Mouse (Mus musculus): ENCODE measurements around the gene Dnpep. TPM values are rescaled to one million over a fixed set of nuclear protein-coding genes. Genes with fewer than 3 reads are reported as not detected.

Gene Dnpep
- total and polyA plus RNA-seq, 3 experiments = 35.0 to 73.8 (median 50.4) TPM

GRCm38 (mm10) chr1:75357261-75357660, 39.5 kb upstream of the Dnpep start:
- no peak overlapping the region for H3K4me3 ChIP-seq (replicated peaks in 1 of 3; ENCODE audit: low read depth in 2 of 3, low read length in 2 of 3, poor library complexity in 1 of 3)
- no peaks in the 10 kb centered on the region for H3K36me3 ChIP-seq (replicated peaks in 1 of 2; ENCODE audit: control insufficient read depth in 1 of 2, insufficient read depth in 1 of 2, low read length in 1 of 2)
- peaks cover 3 to 20% of the 10 kb centered on the region in 2 experiments; a peak in 3 of 4 replicates for H3K4me1 ChIP-seq (ENCODE audit: control insufficient read depth in 1 of 2, insufficient read depth in 2 of 2)
- no peak for DNase-seq (ENCODE audit: extremely low read depth)
- peaks cover 3% of the 10 kb centered on the region for H3K9me3 ChIP-seq (replicated peaks; ENCODE audit: low read length)
- H3K9ac ChIP-seq (ENCODE audit: insufficient read depth, low read depth) = no peak overlapping the region
- dilution Hi-C loops (cut with MboI; ENCODE audit: extremely low pct_ligation_motif_present, extremely low pct_unique_long_range_greater_than_20kb, low sequenced_read_pairs) (no loop called here), in situ Hi-C loops (cut with MboI; ENCODE audit: low pct_ligation_motif_present, low pct_unique_long_range_greater_than_20kb, low sequenced_read_pairs) (no loop called here)
- H3K27ac ChIP-seq (ENCODE audit: insufficient read depth, low read depth) = no peak overlapping the region
- H3K4me2 ChIP-seq (ENCODE audit: insufficient read depth, low read depth, poor library complexity, severe bottlenecking) = no peak overlapping the region
- no peaks in the 10 kb centered on the region for H3K27me3 ChIP-seq (replicated peaks)
- TF ChIP-seq MYC (IDR thresholded peaks at IDR 0.05; ENCODE audit: low read depth, low read length) (no peak), KAT2A (IDR thresholded peaks at IDR 0.05; ENCODE audit: insufficient replicate concordance, low read length) (no peak), MEF2A (IDR thresholded peaks at IDR 0.05; ENCODE audit: borderline replicate concordance, low read depth, low read length) (no peak), ZKSCAN1 (IDR thresholded peaks at IDR 0.05; ENCODE audit: borderline replicate concordance, low read depth, low read length) (no peak), SMC3 (IDR thresholded peaks at IDR 0.05; ENCODE audit: low read depth, low read length) (no peak), MAZ (IDR thresholded peaks at IDR 0.05; ENCODE audit: low read depth, low read length) (no peak), BHLHE40 (IDR thresholded peaks at IDR 0.05; ENCODE audit: low read depth, low read length) (no peak), HCFC1 (IDR thresholded peaks at IDR 0.05; ENCODE audit: low read depth, low read length) (no peak), ZMIZ1 (IDR thresholded peaks at IDR 0.05; ENCODE audit: low read depth, low read length) (no peak), ZNF384 (IDR thresholded peaks at IDR 0.05; ENCODE audit: low read depth, low read length) (no peak), JUN (IDR thresholded peaks at IDR 0.05; ENCODE audit: insufficient read depth, low read depth, low read length) (no peak), ETS1 (conservative IDR thresholded peaks at IDR 0.05; ENCODE audit: low read depth, low read length) (no peak), CHD2 (IDR thresholded peaks at IDR 0.05; ENCODE audit: low read length) (no peak), RAD21 (IDR thresholded peaks at IDR 0.05; ENCODE audit: low read depth, low read length) (no peak), POLR2AphosphoS2 (IDR thresholded peaks at IDR 0.05; ENCODE audit: low read depth, low read length) (no peak), CHD1 (IDR thresholded peaks at IDR 0.05; ENCODE audit: low read depth, low read length) (no peak), TCF12 (IDR thresholded peaks at IDR 0.05; ENCODE audit: low read depth, low read length) (no peak)
- no peaks in the 10 kb centered on the region for H3K79me2 ChIP-seq (replicated peaks; ENCODE audit: control insufficient read depth, extremely low read depth, insufficient read depth, poor library complexity, severe bottlenecking)

GRCm38 (mm10) chr1:75349275-75349674, 31.5 kb upstream of the Dnpep start:
- H3K4me2 ChIP-seq (ENCODE audit: insufficient read depth, low read depth, poor library complexity, severe bottlenecking) = no peak overlapping the region
- H3K9me3 ChIP-seq (replicated peaks; ENCODE audit: low read length) = no peaks in the 10 kb centered on the region
- no peak overlapping the region for H3K4me3 ChIP-seq (replicated peaks in 1 of 3; ENCODE audit: low read depth in 2 of 3, low read length in 2 of 3, poor library complexity in 1 of 3)
- no peak overlapping the region for H3K9ac ChIP-seq (ENCODE audit: insufficient read depth, low read depth)
- no peaks in the 10 kb centered on the region for H3K36me3 ChIP-seq (replicated peaks in 1 of 2; ENCODE audit: control insufficient read depth in 1 of 2, insufficient read depth in 1 of 2, low read length in 1 of 2)
- DNase-seq (ENCODE audit: extremely low read depth) = no peak
- in situ Hi-C loops (cut with MboI; ENCODE audit: low pct_ligation_motif_present, low pct_unique_long_range_greater_than_20kb, low sequenced_read_pairs) (loop anchor here (5.0 to 25.0 kb wide), 2 partner anchors 123 to 213 kb away; no protein-coding TSS in a partner anchor), dilution Hi-C loops (cut with MboI; ENCODE audit: extremely low pct_ligation_motif_present, extremely low pct_unique_long_range_greater_than_20kb, low sequenced_read_pairs) (no loop called here)
- H3K79me2 ChIP-seq (replicated peaks; ENCODE audit: control insufficient read depth, extremely low read depth, insufficient read depth, poor library complexity, severe bottlenecking) = no peaks in the 10 kb centered on the region
- H3K4me1 ChIP-seq (ENCODE audit: control insufficient read depth in 1 of 2, insufficient read depth in 2 of 2) = peaks cover 10 to 32% of the 10 kb centered on the region in 2 experiments
- no peaks in the 10 kb centered on the region for H3K27me3 ChIP-seq (replicated peaks)
- TF ChIP-seq MAZ (IDR thresholded peaks at IDR 0.05; ENCODE audit: low read depth, low read length) = no peak
- no peak for TF ChIP-seq BHLHE40 (IDR thresholded peaks at IDR 0.05; ENCODE audit: low read depth, low read length)
- TF ChIP-seq CHD2 (IDR thresholded peaks at IDR 0.05; ENCODE audit: low read length) = no peak
- TF ChIP-seq CHD1 (IDR thresholded peaks at IDR 0.05; ENCODE audit: low read depth, low read length) = no peak
- TF ChIP-seq POLR2A (IDR thresholded peaks at IDR 0.05; ENCODE audit: low read depth, low read length) = no peak
- TF ChIP-seq TCF12 (IDR thresholded peaks at IDR 0.05; ENCODE audit: low read depth, low read length) = no peak
- no peak for TF ChIP-seq UBTF (IDR thresholded peaks at IDR 0.05; ENCODE audit: low read depth, low read length)
- TF ChIP-seq GABPA (IDR thresholded peaks at IDR 0.05; ENCODE audit: insufficient replicate concordance, low read depth, low read length) = no peak
- no peak for TF ChIP-seq RAD21 (IDR thresholded peaks at IDR 0.05; ENCODE audit: low read depth, low read length)
- TF ChIP-seq TBP (conservative IDR thresholded peaks at IDR 0.05; ENCODE audit: low read depth, low read length) = no peak
- no peak for TF ChIP-seq SIN3A (IDR thresholded peaks at IDR 0.05; ENCODE audit: low read length)
- TF ChIP-seq JUN (IDR thresholded peaks at IDR 0.05; ENCODE audit: insufficient read depth, low read depth, low read length) = no peak
- no peak for TF ChIP-seq ELF1 (IDR thresholded peaks at IDR 0.05; ENCODE audit: low read depth, low read length)
- TF ChIP-seq ZMIZ1 (IDR thresholded peaks at IDR 0.05; ENCODE audit: low read depth, low read length) = no peak
- no peak for TF ChIP-seq E2F4 (IDR thresholded peaks at IDR 0.05; ENCODE audit: insufficient replicate concordance, low read depth, low read length)
- no peak for TF ChIP-seq ZKSCAN1 (IDR thresholded peaks at IDR 0.05; ENCODE audit: borderline replicate concordance, low read depth, low read length)
- no peak for TF ChIP-seq RCOR1 (conservative IDR thresholded peaks at IDR 0.05; ENCODE audit: low read depth, low read length)
- TF ChIP-seq MAX (IDR thresholded peaks at IDR 0.05; ENCODE audit: low read length) = no peak
- TF ChIP-seq HCFC1 (IDR thresholded peaks at IDR 0.05; ENCODE audit: low read depth, low read length) = no peak
- TF ChIP-seq USF2 (conservative IDR thresholded peaks at IDR 0.05; ENCODE audit: low read depth, low read length) = no peak
- H3K27ac ChIP-seq (ENCODE audit: insufficient read depth, low read depth) = no peak overlapping the region
